8 mouse cellular contexts compared by ENCODE assay signal in genomic region chr6:88901947-88902820, GRCm38 (mm10). TPM values are rescaled to one million over a fixed set of nuclear protein-coding genes. Genes with fewer than 3 reads are reported as not detected.
DNase-seq lines count a peak whose midpoint lies in the region; ATAC-seq lines count a peak whose summit lies in the region.

Gene Tpra1 (plus strand): TSS chr6:88902251.

- peak; percentile 97 for DNase-seq in NIH3T3 (ENCODE audit: low read depth)
- DNase-seq in cerebellum, postnatal 10 days: peak; percentile 96 to 97
- DNase-seq in frontal cortex, postnatal 14 days (ENCODE audit: low spot score in 2 of 2): peak; percentile 91 to 93
- peak; percentile 78 to 83 for DNase-seq in layer of hippocampus, postnatal 25 days (ENCODE audit: extremely low spot score in 1 of 2, low spot score in 1 of 2)
- DNase-seq in lung, postnatal 25 days (ENCODE audit: low spot score): peak; percentile 98
- DNase-seq in retina, embryonic 14.5 days (ENCODE audit: low spot score): peak; percentile 97
- DNase-seq in thymus, postnatal 4 days: peak; percentile 95

- H3K36me3 ChIP-seq in hindbrain, embryonic 13.5 days: no peaks in the 10 kb centered on the region

- ATAC-seq in hindbrain, embryonic 13.5 days (ENCODE audit: low FRiP score): peak; percentile 90

- H3K27ac ChIP-seq in hindbrain, embryonic 13.5 days: peak within 1 kb of the TSS; percentile 90

- H3K9ac ChIP-seq in hindbrain, embryonic 13.5 days: peak within 1 kb of the TSS; percentile 90

- H3K4me2 ChIP-seq in hindbrain, embryonic 13.5 days: peak within 1 kb of the TSS; percentile 96

- no peaks in the 10 kb centered on the region for H3K9me3 ChIP-seq in hindbrain, embryonic 13.5 days

- peak within 1 kb of the TSS; percentile 85 for H3K4me3 ChIP-seq in hindbrain, embryonic 13.5 days

- H3K4me1 ChIP-seq in hindbrain, embryonic 13.5 days (replicated peaks): peaks cover 59% of the 10 kb centered on the region

- WGBS in hindbrain, embryonic 13.5 days: under 1% methylated on average over 66 of the region's 66 CpGs

- H3K27me3 ChIP-seq in hindbrain, embryonic 13.5 days: no peaks in the 10 kb centered on the region

RNA-seq across cellular contexts. Expression of gene Tpra1, which starts in this region (rescaled TPM):
- 73.6 and 78.8 TPM in 2 replicates for polyA plus RNA-seq in hindbrain, embryonic 13.5 days (2015; fragmentation: Nextera tagmentation; extraction: Ambion mirVana)
- total RNA-seq in layer of hippocampus, postnatal 25 days (2021): 10 to 100 TPM; 35.1 to 45.1 TPM

Comparison
In these comparisons a context has a peak if more than half of its experiments do, and no peak if none do; other contexts are left out.
1. Peak in every context shown above with its lines: DNase-seq, ATAC-seq, H3K4me3 ChIP-seq and H3K27ac ChIP-seq.